Mouse (Mus musculus) bone marrow, adult 2 months (tissue): ENCODE measurements around the gene Oxct1.

Experiments
- CTCF ChIP-seq: fragments of 200-500 bp; IDR thresholded peaks from 2 replicates; pipeline ENCODE4 v1.5.1; 2011; ENCODE audit warnings: low read length, control low read depth; ENCODE audit not compliant: control insufficient read depth, insufficient read depth
- POLR2A ChIP-seq: fragments of 200-500 bp; IDR thresholded peaks from 2 replicates; pipeline ENCODE4 v1.6.1; 2011; ENCODE audit warnings: low read depth, mild to moderate bottlenecking, control low read depth, low read length, borderline replicate concordance; ENCODE audit not compliant: control insufficient read depth

DNA sequence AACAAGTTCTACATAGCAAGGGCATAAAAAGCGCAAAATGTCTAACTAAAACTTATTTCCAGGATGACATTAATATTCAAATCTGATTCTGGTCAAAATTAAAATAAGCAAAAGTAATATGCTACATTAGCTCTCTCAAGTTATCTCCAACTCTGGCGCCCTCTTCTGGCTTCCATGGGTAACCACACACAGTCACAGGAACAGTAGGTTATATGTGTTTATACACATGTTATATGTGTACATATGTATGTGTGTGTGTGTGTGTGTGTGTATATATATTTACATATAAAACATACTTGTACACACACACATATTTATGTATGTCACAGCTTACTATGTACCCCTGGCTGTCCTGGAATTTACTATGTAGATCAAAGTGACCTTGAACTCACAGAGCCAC lies 38.2 kb upstream of the Oxct1 start:
- TF ChIP-seq POLR2A, result no peak
- no peak for TF ChIP-seq CTCF
